Mouse (Mus musculus): ENCODE results near the gene Zdhhc18.

The Zdhhc18 gene

DNA sequence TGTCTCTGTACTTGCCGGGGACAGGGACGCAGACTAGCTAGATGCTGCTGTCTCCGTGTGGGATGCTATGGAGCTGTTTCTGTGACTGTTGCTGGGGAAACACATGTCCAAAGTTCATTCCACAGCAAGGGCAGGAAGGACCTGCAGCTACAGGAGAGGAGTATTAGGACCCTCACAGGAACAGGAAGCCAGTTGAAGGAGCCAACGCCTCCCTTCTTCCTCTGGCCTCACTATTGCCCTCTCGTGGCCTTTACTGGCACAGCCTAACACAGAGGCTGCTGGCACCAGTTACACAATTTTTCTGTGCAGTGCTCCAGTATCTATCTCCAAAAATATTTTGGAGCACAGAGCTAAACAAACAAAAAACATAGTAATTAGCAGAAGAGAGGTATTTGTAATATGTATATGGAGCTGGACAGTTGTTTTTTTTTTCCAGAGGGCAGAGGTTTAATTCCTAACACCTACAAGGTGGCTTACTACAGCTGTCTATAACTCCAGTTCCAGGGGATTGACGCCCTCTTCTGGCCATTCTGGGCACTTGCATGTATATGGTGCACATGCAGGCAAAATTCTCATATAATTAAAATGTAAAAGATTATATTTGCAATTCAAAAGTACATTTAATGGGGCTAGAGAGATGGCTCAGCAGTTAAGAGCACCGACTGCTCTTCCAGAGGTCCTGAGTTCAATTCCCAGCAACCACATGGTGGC, at the start of gene Zdhhc18:
Zdhhc18 (minus strand) TSS at position 166 of the 711 bp plus-strand sequence.
- DNase-seq = peak; percentile 69

DNA sequence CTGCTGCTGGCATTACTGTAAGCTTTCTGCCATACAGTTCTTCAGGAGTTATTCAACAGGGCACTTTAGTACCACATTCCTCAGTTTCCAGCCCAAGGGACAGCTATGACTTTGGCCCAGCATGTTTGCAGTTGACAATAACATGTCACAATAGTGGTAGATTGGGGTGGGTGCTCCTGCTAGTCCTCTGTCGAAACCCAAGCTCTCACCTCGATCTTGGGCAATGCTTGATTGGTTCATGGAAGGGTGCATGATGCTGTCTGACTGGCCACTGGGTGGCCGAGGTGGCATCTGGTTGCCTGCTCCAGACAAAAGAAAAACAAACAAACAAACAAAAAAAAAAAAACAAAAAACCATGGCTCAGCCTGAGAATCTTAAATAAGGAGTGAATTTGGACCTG, 45.4 kb upstream of the Zdhhc18 start:
- DNase-seq = no peak

DNA sequence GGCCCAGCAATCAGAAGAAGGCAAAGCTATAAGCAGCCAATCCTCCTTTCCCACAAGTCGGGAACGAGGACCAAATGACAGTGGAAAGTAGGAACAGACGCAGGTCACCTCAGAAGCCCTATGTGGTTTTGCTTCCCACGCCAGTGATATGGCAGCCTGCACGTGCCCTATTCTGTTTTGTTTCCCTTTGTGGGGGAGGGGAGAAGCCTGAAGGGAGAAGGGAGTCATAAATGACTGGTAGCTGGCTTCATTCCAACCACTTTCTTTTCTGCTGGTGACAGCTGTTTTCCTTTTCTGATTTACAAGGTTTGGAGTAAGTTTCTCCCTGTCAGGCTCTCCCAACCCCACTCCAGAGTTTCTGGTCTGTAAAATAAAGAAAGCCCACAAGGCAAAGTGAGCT, 40.3 kb upstream of the Zdhhc18 start:
- DNase-seq = no peak

- DNase-seq = no peak
Measured at GRCm38 (mm10) chr4:133688417-133689067, 38.6 kb upstream of the Zdhhc18 start.

GRCm38 (mm10) chr4:133687126-133687525, 37.2 kb upstream of the Zdhhc18 start:
- DNase-seq = no peak

DNA sequence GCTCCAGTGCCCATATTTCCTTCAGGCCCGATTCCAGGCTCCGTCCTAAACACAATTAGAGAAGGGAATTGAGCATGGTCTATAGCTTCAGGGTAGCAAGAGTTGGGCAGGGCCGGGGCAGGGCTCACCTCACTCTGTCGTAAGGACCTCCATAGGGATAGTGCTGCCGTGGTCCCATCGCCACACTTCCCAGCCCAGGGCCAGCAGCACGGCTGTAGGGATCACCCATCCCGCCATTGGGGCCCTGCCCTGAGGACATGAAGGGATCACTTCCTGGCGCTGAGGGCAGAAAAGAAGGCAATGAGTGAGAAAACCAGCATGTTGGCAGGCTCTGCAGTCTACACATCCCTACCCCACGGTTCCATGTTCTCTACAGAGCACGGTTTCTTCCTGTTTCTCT, 36.6 kb upstream of the Zdhhc18 start:
- DNase-seq = no peak

DNA sequence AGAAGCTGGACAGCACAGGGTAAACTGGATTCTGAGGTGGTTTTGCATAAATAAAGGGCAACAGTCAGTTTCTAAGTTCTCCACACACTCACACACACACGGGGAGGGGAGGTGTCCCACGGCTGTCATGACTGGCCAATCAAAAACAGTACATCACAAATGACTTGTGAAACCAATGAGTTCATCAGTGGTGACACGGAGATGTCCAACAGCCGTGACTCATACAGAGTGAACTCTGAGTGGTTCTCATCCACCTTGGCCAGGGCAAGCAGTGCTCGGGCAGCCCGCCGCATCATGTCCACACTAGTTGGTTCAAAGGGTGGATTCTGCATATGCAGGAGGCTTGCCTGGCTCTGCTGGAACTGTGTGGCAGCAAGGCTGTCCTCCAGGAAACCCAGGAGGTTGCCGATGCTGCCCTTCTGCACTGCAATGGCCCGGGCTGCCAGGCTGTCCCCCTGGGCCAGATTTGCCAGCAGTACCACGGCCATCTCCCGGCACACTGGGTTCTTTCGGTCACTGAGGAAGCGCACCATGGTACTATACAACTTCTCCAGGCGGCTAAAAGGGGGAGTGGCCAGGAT, 30.3 kb upstream of the Zdhhc18 start:
- DNase-seq = no peak

DNA sequence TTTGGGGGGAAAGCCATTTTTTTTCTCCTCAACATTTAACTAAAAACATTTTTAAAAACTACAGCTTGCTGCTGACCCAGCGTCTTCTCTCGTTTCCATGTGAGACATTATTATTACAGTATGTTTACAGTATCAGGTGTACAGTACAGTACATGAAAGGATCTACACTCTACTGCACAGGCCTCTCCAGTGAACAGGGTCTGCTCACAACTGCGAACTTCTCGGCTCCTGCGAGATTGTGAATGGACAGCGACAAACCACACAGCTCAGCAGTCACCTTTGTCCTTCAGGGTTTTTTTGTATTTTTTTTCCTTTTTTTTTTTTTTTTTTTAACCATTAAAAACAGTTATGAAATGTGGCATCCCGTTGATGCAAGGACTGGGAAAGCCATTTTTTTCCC, 29.7 kb upstream of the Zdhhc18 start:
- DNase-seq = no peak

- DNase-seq = no peak
Measured at GRCm38 (mm10) chr4:133677266-133677665, 27.3 kb upstream of the Zdhhc18 start.

DNA sequence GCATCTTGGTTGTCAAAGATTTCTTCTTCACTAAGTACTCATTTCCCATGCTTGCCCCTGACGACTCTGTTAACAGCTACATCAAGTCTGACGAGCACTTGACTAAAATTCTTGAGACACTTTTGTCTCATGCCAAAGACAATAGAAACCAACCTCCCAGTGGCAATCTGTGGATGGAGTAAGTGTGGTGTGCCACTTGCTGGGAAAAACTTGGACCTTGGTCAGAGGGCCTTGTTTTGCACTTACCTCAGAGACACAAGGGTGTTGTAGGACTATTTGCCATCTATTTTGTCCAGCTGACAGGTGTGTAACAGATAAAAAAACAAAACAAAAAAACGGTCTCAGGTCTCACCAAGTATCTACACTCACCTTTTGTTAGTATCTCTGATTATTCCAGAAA, 26.2 kb upstream of the Zdhhc18 start:
- no peak for DNase-seq

GRCm38 (mm10) chr4:133675594-133676016, 25.7 kb upstream of the Zdhhc18 start:
- DNase-seq = peak; percentile 59

- DNase-seq = no peak
Measured at GRCm38 (mm10) chr4:133674331-133674695, 24.4 kb upstream of the Zdhhc18 start.

DNA sequence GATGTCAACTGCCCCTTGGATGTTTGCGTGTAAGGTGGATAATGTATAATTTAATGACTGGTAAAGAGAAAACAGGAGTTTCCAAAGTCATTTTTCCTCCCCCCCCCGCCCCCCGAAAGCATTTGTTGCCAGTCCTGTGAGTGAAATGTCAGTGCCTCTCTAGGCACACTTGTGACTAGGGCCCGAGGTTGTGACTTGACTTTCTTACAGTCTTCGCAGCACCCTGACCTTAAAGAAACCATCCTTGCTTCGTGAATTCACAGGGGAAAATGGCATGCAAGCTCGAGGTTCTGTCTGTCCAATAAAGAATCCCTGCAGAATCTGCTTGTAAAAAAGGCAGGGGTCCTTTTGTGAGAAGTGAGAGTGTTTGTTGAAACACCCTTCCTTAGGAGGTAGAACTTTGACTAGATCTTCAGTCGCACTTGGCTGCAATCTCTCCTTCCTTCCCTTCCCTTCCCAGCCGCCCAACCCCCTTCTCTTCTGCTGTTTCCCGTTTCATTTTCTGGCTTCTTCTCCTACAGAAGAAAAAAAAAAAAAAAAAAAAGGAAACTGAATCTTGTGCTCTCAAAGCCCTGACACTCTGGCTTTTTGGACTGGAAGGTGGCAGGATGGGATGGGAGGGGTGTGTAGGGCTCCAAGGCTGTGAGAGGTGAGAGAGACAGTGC, 23.8 kb upstream of the Zdhhc18 start:
- DNase-seq = no peak

DNA sequence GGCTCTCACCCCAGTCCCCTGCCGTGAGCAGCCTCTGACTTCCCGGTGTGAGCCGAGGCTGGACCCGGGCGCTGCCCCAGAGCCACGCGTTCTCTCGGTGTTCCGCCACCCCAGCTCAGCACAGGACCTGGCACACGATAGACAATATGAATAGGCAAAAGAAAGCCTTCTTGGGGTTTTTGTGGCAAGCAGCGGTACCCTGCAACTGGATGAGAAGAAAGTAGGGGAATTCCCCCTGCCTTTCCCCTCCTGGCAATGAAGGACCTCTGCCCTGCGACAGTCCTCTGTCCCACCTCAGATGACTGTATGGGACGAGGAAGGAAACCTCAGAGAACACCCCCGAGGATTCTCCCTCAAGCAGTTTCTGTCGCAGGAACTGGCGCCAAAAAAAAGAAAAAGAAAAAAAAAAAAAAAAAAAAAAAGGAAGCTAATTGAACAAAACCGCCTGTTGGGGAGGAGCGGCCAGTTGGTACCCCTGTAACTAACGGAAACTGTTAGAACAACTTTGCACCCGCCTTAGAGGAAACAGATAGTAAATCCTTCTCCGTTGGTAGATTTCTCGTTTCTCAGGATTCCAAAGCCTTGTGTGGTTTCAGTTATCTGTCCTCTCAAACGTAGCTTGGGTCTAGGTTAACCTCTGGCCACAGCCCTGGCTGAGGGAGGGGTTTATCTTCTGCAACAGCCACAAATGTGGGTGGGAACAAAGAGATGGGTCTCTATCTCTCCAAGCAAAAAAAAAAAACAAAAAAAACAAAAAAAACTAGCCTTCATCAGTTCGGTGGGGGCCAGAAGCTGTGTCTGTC, 23.1 kb upstream of the Zdhhc18 start:
- no peak for DNase-seq

DNA sequence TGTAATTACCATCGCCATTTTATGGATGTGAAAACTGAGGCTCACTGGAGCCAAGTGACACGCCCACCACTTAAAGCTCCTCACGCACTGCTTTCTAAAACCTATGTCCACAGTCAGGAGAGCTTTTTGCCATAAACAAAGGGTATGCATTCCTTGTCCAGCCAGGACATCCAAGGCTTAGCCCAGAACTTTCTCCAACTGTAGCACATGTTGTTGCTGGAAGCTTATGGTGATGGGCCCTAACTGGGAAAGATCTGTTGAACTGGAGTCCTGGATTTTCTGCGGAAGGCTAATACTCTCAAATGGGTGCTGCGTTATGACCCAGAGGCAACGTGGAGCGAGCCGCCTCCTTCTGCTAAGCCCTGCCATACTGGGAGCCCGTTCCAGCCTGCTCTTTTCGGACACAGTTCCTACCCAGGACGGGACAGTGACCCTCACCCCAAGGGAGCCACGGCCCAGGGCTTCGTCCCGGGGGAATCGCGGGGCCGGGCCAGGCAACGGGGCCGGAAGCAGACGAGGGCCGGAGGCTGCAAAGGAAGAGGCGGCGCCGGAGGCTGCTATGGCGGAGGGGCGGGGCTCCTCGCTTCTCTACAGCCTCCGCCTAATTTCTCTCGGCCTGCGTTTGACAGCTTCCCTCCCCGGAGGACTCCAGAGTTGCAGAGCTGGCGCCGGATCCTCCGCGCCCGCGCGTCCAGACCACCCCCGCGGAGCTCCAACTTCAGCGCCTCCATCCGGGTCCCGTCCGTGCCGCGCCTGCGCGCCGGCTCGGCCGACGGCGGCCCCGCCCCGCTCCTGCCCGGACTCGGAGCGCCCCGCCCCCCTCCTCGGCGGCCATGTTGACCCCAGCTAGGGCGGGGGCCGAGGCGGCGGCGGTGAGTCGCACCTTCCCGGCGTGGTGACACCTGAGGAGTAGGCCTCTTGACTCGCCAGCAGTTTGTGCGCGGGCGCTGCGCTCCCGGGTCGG, 22.2 kb upstream of the Zdhhc18 start, which contains the start of gene Pigv:
Pigv (minus strand) TSS at position 767 of the 964 bp plus-strand sequence.
- DNase-seq = peak; percentile 94

GRCm38 (mm10) chr4:133671184-133671880, 21.4 kb upstream of the Zdhhc18 start:
- DNase-seq = peak; percentile 84

- no peak for DNase-seq
Measured at GRCm38 (mm10) chr4:133669652-133670210, 19.8 kb upstream of the Zdhhc18 start.

DNA sequence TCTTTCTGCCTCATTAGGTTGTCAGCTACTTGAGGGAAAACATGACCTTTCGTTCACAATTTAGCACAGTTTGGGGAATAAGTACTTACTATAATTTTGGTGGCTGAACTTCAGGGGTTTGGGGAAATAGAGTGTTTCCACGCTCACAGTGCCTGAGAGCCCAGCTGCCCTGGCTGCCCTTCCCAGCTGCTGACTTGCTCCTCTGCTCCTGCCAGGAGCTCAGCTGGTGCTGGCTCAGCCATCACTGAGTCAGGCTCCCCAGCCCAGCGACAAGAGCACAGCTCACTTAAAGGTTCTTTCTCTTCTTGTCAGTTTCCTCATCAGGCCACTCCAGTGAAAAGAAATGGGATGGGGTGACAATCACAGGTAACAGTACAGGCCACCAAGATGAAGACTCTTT, 18.6 kb upstream of the Zdhhc18 start:
- DNase-seq = no peak

DNA sequence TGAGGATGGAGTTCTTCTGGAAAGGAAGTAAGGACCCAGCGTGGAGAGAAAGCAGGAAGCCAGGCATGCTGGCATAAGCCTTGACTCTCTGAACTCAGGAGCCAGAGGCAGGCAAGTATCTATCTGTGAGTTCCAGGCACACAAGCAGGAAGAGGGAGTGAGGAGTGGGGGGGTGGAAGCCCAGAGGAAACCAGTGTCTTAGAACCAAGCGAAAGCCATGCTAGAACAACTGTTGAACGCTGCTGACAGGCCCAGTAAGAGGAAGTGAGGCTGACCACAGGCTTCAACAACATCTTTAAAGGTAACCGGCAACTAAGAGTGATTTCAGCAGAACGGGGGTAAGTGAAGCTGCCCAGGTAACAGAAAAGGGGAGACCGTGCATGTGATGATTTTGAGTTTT, 16.2 kb upstream of the Zdhhc18 start:
- DNase-seq = no peak

GRCm38 (mm10) chr4:133665118-133665517, 15.2 kb upstream of the Zdhhc18 start:
- DNase-seq = no peak

DNA sequence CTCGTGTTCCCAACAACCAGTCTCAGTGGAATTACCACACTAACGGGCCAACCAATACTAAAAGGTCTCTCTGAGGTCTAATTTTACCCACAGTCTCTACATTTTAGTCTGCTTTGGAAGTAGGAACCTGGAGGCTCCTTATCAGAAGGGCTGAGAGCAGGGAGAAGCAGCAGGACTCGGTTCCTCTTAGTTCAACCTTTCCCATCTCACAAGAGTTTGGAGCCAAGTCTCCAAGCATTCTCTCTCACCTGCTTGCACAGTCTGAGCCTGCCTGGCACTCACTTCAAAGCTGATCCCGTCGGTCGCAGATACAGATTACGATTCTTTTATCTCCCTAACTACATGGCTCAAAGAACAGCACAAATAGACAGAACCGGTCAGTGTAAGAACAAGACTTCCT, 13.0 kb upstream of the Zdhhc18 start:
- DNase-seq = no peak
